Mouse (Mus musculus): Measurements from ENCODE around the gene Gm20458. TPM values are rescaled to one million over a fixed set of nuclear protein-coding genes. Genes with fewer than 3 reads are reported as not detected.
A peak's percentile ranks its signal among the peaks of the same experiment; 100 is the strongest.

The Gm20458 gene
- total RNA-seq (2021), result 1 to 10 TPM in 1 of 2 experiments, under 1 TPM in 1; 0.62 to 2.6 TPM
- long read RNA-seq, experiment 1, partial matches to known transcripts, result 0 of 3 reads
- long read RNA-seq, experiment 1, other reads (novel, unspliced or antisense), result 3 of 3 reads
- long read RNA-seq, experiment 2, result 0 reads

- intact Hi-C loops (cut with DNase I; ENCODE audit: low total_unique reads), result loop anchor here (5.0 kb wide), 1 partner anchor 44 kb away; no protein-coding TSS in a partner anchor
Observed at GRCm38 (mm10) chr2:164460745-164461551, at the start of gene Gm20458. Gm20458 (plus strand) TSS chr2:164460967.

GRCm38 (mm10) chr2:164414167-164414566, 46.6 kb upstream of the Gm20458 start:
- DNase-seq, result no peak

More at GRCm38 (mm10) chr2:164460745-164461551, at the start of gene Gm20458:
- peak; percentile 97 for DNase-seq

GRCm38 (mm10) chr2:164414581-164414980, 46.2 kb upstream of the Gm20458 start:
- intact Hi-C loops (cut with DNase I; ENCODE audit: low total_unique reads), result loop anchor here (2.0 kb wide), 1 partner anchor 104 kb away; no protein-coding TSS in a partner anchor
- DNase-seq, result no peak

More at GRCm38 (mm10) chr2:164414167-164414566, 46.6 kb upstream of the Gm20458 start:
- intact Hi-C loops (cut with DNase I; ENCODE audit: low total_unique reads), result loop anchor here (2.0 kb wide), 1 partner anchor 105 kb away; no protein-coding TSS in a partner anchor

- DNase-seq, result no peak
- intact Hi-C loops (cut with DNase I; ENCODE audit: low total_unique reads), result loop anchor here (5.0 kb wide), 1 partner anchor 45 kb away; the partner anchor contains the start of gene Gm20458
Observed at GRCm38 (mm10) chr2:164417198-164417597, 43.6 kb upstream of the Gm20458 start.

- no peak for DNase-seq
- intact Hi-C loops (cut with DNase I; ENCODE audit: low total_unique reads), result loop anchor here (5.0 kb wide), 1 partner anchor 44 kb away; the partner anchor contains the start of gene Gm20458
Observed at GRCm38 (mm10) chr2:164418308-164418875, 42.4 kb upstream of the Gm20458 start.

- DNase-seq, result no peak
- intact Hi-C loops (cut with DNase I; ENCODE audit: low total_unique reads), result loop anchor here (5.0 kb wide), 1 partner anchor 43 kb away; the partner anchor contains the start of gene Gm20458
Observed at GRCm38 (mm10) chr2:164419489-164419888, 41.3 kb upstream of the Gm20458 start.

- intact Hi-C loops (cut with DNase I; ENCODE audit: low total_unique reads), result no loop called here
- DNase-seq, result no peak
Observed at GRCm38 (mm10) chr2:164421306-164421705, 39.5 kb upstream of the Gm20458 start.

GRCm38 (mm10) chr2:164421979-164422378, 38.8 kb upstream of the Gm20458 start:
- intact Hi-C loops (cut with DNase I; ENCODE audit: low total_unique reads), result no loop called here
- DNase-seq, result no peak

- no peak for DNase-seq
- intact Hi-C loops (cut with DNase I; ENCODE audit: low total_unique reads), result no loop called here
Observed at GRCm38 (mm10) chr2:164422675-164423393, 37.9 kb upstream of the Gm20458 start.

- intact Hi-C loops (cut with DNase I; ENCODE audit: low total_unique reads), result no loop called here
- DNase-seq, result no peak
Observed at GRCm38 (mm10) chr2:164423464-164423863, 37.3 kb upstream of the Gm20458 start.

GRCm38 (mm10) chr2:164424406-164424805, 36.4 kb upstream of the Gm20458 start:
- DNase-seq, result no peak
- intact Hi-C loops (cut with DNase I; ENCODE audit: low total_unique reads), result no loop called here

- no peak for DNase-seq
- intact Hi-C loops (cut with DNase I; ENCODE audit: low total_unique reads), result no loop called here
Observed at GRCm38 (mm10) chr2:164425401-164425800, 35.4 kb upstream of the Gm20458 start.

GRCm38 (mm10) chr2:164426121-164426520, 34.6 kb upstream of the Gm20458 start:
- DNase-seq, result no peak
- intact Hi-C loops (cut with DNase I; ENCODE audit: low total_unique reads), result no loop called here

- intact Hi-C loops (cut with DNase I; ENCODE audit: low total_unique reads), result no loop called here
- no peak for DNase-seq
Observed at GRCm38 (mm10) chr2:164426952-164427351, 33.8 kb upstream of the Gm20458 start.

GRCm38 (mm10) chr2:164428451-164428850, 32.3 kb upstream of the Gm20458 start:
- no peak for DNase-seq
- intact Hi-C loops (cut with DNase I; ENCODE audit: low total_unique reads), result no loop called here

- no peak for DNase-seq
- intact Hi-C loops (cut with DNase I; ENCODE audit: low total_unique reads), result no loop called here
Observed at GRCm38 (mm10) chr2:164429881-164430615, 30.7 kb upstream of the Gm20458 start.

- intact Hi-C loops (cut with DNase I; ENCODE audit: low total_unique reads), result no loop called here
- no peak for DNase-seq
Observed at GRCm38 (mm10) chr2:164430697-164431096, 30.1 kb upstream of the Gm20458 start.

GRCm38 (mm10) chr2:164431676-164432465, 28.9 kb upstream of the Gm20458 start:
- intact Hi-C loops (cut with DNase I; ENCODE audit: low total_unique reads), result no loop called here
- DNase-seq, result no peak

Data from gastrocnemius, postnatal 14 days (tissue).